Mouse (Mus musculus) brain, embryonic 14.5 days (tissue): ENCODE data around the gene Nif3l1. TPM values are rescaled to one million over a fixed set of nuclear protein-coding genes. Genes with fewer than 3 reads are reported as not detected.

ENCODE experiments used
- DNase-seq: peaks from one replicate; pipeline ENCODE4 v3.0.0-alpha.2; 2011; ENCODE audit warnings: low read depth
- CTCF ChIP-seq: fragments of 200-500 bp; IDR thresholded peaks from 2 replicates; pipeline ENCODE4 v1.5.1; 2012; ENCODE audit warnings: inconsistent platforms, mild to moderate bottlenecking, moderate library complexity, borderline replicate concordance; ENCODE audit not compliant: insufficient read depth, insufficient read length; ENCODE audit errors: extremely low read depth
- POLR2A ChIP-seq: fragments of 200-500 bp; IDR thresholded peaks from 2 replicates; pipeline ENCODE4 v1.6.1; 2012; ENCODE audit warnings: mild to moderate bottlenecking, inconsistent platforms, borderline replicate concordance; ENCODE audit not compliant: poor library complexity, insufficient read depth, insufficient read length, severe bottlenecking; ENCODE audit errors: extremely low read depth
- polyA plus RNA-seq: library from polyadenylated mRNA; depleted of rRNA; stranded (reverse); fragments of >200 nt; gene quantifications from 2 replicates; pipeline ENCODE4 v1.2.3, GENCODE M21; 2012

Gene Nif3l1
- polyA plus RNA-seq, 1 experiment, result 44.8 TPM

GRCm38 (mm10) chr1:58416048-58416447 lies 28.9 kb upstream of the Nif3l1 start:
- no peak for DNase-seq
- TF ChIP-seq POLR2A, result no peak
- no peak for TF ChIP-seq CTCF

GRCm38 (mm10) chr1:58420032-58420431 lies 24.9 kb upstream of the Nif3l1 start:
- no peak for DNase-seq
- no peak for TF ChIP-seq CTCF
- no peak for TF ChIP-seq POLR2A

- TF ChIP-seq CTCF (no peak), POLR2A (no peak)
- DNase-seq, result no peak
These were observed 24.0 kb upstream of the Nif3l1 start for GRCm38 (mm10) chr1:58420961-58421360.

- TF ChIP-seq POLR2A (no peak), CTCF (no peak)
- peak; percentile 88 for DNase-seq
These were observed 22.1 kb upstream of the Nif3l1 start for GRCm38 (mm10) chr1:58422879-58423278.

DNA sequence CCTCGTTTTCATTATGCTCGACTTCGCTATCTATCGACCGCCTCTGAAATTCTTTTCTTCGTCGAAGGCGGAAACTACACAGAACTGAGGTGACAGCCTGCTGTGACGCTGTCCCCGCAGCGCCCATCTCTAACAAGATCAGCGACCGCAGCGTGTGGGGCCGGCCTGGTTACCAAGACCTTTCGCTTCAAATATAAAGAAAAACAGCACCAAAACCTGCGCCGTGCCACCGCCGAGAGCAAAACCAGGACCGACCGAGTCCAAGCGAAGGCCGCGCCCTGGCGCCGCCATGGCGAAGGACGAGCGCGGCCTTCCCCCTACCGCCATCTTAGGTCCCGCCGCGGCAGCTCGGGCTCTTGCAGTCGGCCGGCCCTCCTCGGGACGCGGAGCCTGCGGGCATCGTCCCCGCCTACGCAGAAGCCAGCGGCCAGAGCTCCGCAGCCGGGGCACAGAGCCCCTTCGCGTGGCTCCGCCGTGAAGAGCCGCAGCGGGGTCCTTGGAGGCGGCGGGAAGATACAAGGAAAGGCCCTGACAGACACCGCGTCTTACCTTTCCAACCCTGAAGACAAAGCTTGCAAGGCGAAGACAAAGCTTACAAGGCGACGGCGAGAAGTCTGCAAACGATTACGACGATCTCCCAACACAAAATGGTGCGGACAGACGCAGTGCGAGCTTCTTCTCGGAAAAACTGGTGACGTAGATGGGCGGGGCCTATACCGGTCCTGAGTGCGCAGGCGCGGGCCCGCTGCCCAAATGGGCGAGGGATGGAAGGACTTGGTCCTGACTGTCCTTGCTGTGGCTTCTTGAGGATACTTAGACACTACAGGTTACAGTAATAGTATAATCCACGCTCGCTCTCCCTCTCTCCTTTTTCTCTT lies 21.3 kb upstream of the Nif3l1 start, which contains the start of gene Clk1:
Clk1 (minus strand) TSS at position 696 of the 878 bp plus-strand sequence.
- DNase-seq, result peak; percentile 97
- TF ChIP-seq CTCF, result no peak
- TF ChIP-seq POLR2A, result peak; percentile 81; the same call in 1 of the 2 replicates

GRCm38 (mm10) chr1:58424551-58424950 lies 20.4 kb upstream of the Nif3l1 start:
- no peak for DNase-seq
- TF ChIP-seq CTCF (no peak), POLR2A (no peak)

DNA sequence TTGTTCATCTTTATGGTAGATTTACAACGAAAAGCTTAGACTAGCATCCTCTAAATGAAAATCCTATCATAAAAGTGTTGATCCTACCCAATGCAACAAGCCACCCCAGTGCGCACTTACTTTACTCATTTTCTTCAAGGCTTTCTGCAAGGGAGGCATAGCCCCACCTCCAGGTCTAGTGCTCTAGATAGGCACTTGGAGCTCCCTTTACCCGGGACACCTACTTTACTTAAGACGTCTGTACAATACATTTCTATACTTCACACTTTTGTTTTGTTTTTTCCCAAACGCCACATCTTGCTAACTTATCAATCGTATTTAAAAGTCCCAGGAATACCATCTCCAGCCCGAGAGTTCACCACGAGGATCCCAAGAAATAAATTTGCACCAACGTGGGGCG lies 260 bp upstream of the Nif3l1 start:
- no peak for DNase-seq
- TF ChIP-seq CTCF (no peak), POLR2A (no peak)

GRCm38 (mm10) chr1:58445861-58446260 lies 910 bp downstream of the Nif3l1 start:
- TF ChIP-seq POLR2A, result no peak
- no peak for TF ChIP-seq CTCF

GRCm38 (mm10) chr1:58447766-58448165 lies 2.8 kb downstream of the Nif3l1 start:
- no peak for TF ChIP-seq CTCF
- TF ChIP-seq POLR2A, result no peak
- DNase-seq, result no peak

More at GRCm38 (mm10) chr1:58445861-58446260, 910 bp downstream of the Nif3l1 start:
- no peak for DNase-seq

DNA sequence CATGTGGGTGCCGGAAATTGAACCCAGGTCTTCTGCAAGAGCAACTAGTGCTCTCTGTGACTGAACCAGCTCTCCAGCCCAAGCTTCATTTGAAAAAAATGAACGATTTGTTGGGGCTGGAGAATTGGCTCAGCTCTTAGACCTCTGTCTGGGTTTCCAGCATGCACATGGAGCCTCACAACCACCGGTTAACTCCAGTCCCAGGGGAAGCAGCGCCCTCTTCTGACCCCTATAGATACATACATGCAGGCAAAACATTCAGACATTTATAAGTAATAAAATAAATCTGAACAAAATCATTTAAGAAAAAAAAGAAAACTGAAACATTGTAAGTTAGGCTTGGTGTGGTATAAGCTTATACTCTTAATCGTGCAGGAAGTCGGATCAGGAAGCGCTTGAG lies 3.4 kb downstream of the Nif3l1 start:
- TF ChIP-seq CTCF (no peak), POLR2A (no peak)
- no peak for DNase-seq

DNA sequence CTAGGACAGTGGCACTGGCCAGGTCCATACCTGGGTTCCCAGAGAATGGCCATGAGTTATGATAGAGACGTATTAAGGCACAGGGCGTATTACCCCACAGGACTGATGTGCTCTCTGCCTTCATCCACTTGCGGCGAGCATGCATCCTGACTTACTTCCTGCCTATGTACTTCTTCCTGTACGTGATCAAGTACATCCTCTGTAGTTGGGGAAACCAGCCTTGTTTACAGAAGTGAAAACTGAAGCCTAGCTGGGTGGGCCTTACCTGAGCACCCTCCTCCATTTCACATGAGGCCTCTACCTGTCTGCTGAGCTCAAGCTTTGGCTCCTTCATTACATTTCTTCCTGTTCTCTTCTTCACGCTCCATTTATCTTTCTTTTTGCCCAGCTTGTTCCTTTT lies 9.4 kb downstream of the Nif3l1 start:
- no peak for DNase-seq
- no peak for TF ChIP-seq CTCF
- TF ChIP-seq POLR2A, result no peak

DNA sequence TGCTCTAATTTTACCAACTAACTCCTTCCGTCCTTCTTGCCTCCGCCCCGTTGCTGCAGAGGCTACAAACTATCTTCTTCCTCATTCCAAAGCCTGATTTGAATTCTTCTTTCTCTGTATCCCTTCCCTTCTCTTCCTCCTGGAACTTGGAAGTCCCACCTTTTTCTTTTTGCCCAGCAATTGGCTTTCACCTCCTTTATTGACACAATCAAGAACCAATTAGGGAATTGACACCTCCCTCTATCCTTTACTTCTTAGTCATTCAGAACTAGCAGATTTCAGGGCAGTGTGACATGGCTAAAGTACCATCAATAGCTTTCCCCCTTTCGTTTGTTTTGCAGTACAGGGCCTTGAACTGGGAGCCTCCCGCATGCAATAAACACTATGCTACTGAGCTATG lies 13.2 kb downstream of the Nif3l1 start:
- DNase-seq, result no peak
- TF ChIP-seq POLR2A (no peak), CTCF (no peak)

DNA sequence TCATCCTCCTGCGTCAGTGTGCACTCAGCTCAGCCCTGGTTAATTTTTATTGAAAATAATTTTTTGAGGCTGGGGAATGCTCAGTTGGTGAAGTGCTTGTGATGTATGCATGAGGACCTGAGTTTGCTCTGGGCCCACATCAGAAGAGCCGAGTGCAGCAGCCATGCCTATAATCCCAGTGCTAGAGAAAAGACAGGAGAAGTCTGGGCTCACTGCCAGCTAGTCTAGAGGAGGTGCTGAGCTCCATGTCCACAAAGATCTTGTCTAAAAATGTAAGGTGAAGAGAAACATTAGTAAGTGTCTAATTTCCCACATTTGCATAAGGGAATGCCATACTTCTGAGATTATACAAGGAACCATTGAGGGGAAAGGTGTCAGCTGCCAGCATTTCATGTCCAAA lies 13.9 kb downstream of the Nif3l1 start:
- DNase-seq, result peak; percentile 22
- TF ChIP-seq CTCF (no peak), POLR2A (no peak)

GRCm38 (mm10) chr1:58460566-58460965 lies 15.6 kb downstream of the Nif3l1 start:
- TF ChIP-seq CTCF (no peak), POLR2A (no peak)
- DNase-seq, result no peak
